Mouse (Mus musculus) adrenal gland, adult 18-20 months (tissue): ENCODE results near the gene Olfr572. TPM values are rescaled to one million over a fixed set of nuclear protein-coding genes. Genes with fewer than 3 reads are reported as not detected.

Experiments used
- DNase-seq, 2 experiments: peaks; one replicate each; pipeline ENCODE4 v3.0.0; 2021 to 2022; ENCODE audit warnings: low spot score in 2 of 2
- long read RNA-seq, 2 experiments: library from polyadenylated mRNA; stranded (forward); transcript quantifications; one replicate each; pipeline ENCODE4 v2.0.0; 2021
- total RNA-seq, 2 experiments: library from RNA; stranded (reverse); gene quantifications; 1 replicate in 1 of 2; 2 replicates in 1 of 2; pipeline ENCODE4 v1.2.3; 2021

Gene Olfr572
- not detected for total RNA-seq
- long read RNA-seq, experiment 1 = 0 reads
- long read RNA-seq, experiment 2 = 0 reads

GRCm38 (mm10) chr7:102924109-102924508, at the start of gene Olfr572:
TSS of gene Olfr572 (plus strand) at chr7:102924409.
- DNase-seq = no peak

GRCm38 (mm10) chr7:102876822-102877221, 47.4 kb upstream of the Olfr572 start, which contains the start of gene Olfr568:
TSS of gene Olfr568 (plus strand) at chr7:102877122.
- no peak for DNase-seq

DNA sequence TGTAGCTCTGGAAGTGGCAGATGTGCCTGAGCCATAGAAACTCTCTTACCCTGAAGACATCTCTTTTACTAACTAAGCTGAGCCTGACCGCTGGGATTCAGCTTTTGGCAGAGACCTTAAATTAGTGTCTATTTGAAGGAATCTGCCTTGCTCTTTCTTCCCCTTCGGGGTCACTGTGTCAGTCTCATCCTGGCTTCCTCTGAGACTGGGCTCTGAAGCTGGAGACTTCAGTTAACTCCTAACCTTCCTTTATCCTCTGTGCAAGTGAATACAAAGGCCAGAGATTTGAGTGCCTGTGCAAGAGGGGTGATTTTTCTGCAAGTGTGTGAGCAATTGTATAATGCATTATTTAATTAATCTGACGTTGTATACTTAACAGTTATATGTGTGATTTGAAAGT, 33.4 kb upstream of the Olfr572 start, which contains the start of gene Olfr569:
TSS of gene Olfr569 (minus strand) at position 101 of the 400 bp plus-strand sequence.
- DNase-seq = no peak

DNA sequence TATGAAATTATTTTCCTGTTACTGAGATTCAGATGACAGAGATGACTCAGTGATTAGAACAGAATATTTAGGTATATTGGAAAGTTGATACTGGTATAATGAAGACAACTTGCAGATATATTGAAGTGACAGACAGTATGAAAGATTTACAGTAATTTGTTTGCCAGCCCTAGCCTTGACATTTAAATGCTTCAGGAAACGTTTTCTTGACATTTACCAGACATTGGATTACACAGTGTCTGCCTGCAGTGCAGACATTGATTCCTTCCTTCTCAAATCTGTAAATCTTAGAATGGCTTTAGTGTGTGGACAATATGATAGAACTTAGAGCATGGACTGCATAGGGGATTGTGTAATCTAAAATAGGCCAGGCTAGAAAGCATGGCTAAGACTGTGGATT, 8.9 kb upstream of the Olfr572 start:
- DNase-seq = no peak

GRCm38 (mm10) chr7:102916405-102916804, 7.8 kb upstream of the Olfr572 start:
- DNase-seq = no peak

- no peak for DNase-seq
Observed at GRCm38 (mm10) chr7:102917032-102917875, 7.0 kb upstream of the Olfr572 start, which contains the start of gene Olfr571. TSS of gene Olfr571 (minus strand) at chr7:102917536.

- DNase-seq = no peak
Observed at GRCm38 (mm10) chr7:102919632-102920031, 4.6 kb upstream of the Olfr572 start.

GRCm38 (mm10) chr7:102927105-102927504, 2.9 kb downstream of the Olfr572 start:
- DNase-seq = no peak

GRCm38 (mm10) chr7:102942475-102942874, 18.3 kb downstream of the Olfr572 start, which contains the start of gene Olfr573-ps1:
TSS of gene Olfr573-ps1 (minus strand) at chr7:102942575.
- no peak for DNase-seq

GRCm38 (mm10) chr7:102943417-102943816, 19.2 kb downstream of the Olfr572 start:
- no peak for DNase-seq

DNA sequence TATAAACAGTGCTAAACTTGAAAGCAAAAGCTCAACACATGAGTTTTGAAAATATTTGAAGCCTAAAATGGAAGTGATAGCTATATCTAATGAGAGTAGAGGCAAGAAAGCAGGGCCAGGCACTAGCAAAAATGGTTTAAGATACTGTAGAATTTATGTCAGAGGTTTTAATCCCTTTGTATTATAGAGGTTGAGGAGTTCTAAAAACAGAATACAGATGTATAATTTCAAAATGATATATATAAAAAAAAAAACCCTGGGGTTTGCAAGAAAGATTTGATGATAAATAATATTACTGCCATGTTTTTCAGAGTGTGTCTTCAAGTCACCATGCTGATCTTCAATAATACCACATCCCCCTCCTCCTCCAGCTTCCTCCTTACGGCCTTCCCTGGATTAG, 24.0 kb downstream of the Olfr572 start, which contains the start of gene Olfr574:
TSS of gene Olfr574 (plus strand) at position 301 of the 400 bp plus-strand sequence.
- no peak for DNase-seq

DNA sequence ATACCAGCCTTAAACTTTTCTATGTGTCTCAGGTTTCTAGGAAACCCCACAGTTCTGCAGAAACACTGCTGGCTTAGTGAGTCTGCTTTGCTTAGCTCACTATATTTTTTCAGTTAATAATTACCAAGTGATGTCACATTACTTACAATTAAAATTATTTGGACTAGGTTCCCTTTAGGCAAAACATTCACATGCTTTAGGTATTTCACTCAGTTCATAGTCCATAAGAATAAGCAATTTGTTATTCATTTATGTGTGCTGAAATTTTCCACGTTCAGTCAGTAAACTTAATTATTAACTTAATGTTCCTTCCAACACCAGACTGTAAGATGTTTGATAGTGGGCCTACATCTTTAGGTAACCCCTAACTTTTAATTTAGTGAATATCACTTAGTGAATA, 26.5 kb downstream of the Olfr572 start:
- DNase-seq = no peak

DNA sequence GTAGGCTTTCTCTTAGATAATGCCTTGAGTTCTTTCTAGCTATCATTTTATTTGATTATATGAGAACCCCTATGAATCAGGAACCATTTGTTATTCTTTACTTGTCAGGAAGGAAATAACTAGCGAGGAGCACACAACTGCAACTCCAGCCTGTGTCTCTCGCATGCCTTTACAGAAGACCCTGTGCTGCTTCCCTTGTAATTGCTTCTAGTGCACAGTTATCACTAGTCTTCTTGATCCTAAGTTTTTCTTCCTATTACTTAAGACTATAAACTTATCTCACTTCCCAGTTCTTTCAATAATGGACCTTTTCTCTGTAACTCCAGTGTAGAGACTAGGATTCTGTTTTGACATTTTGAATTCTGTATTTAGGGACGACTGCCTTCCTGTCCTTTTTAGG, 33.9 kb downstream of the Olfr572 start:
- DNase-seq = no peak

DNA sequence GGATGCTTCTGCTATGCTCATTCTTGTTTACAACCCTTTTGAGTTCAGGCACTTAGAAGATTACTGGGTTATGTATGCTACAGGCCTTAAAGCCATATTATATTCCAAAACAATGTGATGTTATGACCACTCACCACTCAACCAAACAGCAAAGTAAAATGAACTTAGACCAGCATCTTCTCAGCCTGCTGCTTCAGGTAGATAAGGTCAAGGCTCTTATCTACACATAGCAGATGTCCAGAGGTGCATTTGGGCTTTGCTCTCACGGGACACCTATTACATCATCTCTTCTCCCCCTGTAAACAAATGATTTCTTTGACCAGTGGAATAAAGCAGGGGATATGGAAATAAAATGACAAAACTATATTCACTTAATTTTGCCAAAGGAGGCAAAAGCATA, 34.4 kb downstream of the Olfr572 start, which contains the start of gene Olfr575:
TSS of gene Olfr575 (minus strand) at position 183 of the 400 bp plus-strand sequence.
- no peak for DNase-seq

DNA sequence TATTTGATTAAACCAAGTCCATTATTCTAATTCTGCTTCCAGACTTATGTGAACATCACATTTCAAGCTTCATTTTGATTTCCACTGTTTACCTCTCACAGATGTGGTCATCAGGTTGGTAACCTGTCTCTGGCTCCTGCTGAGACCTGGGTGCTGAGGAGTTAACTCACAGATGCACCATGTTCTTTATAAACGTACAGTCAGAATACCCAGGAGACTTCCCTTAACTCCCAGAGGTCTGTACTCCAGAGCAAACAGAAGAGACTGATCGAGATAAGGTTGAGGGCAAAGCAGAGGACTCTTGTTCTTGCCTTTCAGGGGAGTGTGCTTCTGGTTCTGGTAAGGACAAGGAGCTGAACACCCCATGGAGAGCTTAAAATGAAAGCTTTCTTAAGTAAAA, 38.2 kb downstream of the Olfr572 start, which contains the start of gene Olfr576:
TSS of gene Olfr576 (plus strand) at position 301 of the 400 bp plus-strand sequence.
- DNase-seq = no peak

DNA sequence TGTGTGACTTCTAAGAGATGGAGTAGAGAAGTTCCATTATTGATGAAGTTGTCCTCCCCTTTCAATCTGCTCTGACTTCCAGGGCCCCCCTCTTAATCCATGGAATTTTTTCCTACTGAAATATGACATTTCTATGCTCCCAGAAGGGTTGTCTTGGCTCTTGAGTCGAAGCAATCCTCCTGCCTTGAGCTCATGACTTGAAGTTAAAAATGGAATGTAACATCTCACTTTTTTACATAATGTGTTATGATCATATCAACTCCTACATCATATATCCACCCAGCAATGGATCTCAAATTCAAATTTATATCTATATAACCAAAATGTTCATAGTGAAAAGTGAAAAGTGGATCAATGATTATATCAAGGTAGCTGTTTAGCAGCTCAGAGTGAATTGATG, 50.2 kb downstream of the Olfr572 start:
- no peak for DNase-seq

DNA sequence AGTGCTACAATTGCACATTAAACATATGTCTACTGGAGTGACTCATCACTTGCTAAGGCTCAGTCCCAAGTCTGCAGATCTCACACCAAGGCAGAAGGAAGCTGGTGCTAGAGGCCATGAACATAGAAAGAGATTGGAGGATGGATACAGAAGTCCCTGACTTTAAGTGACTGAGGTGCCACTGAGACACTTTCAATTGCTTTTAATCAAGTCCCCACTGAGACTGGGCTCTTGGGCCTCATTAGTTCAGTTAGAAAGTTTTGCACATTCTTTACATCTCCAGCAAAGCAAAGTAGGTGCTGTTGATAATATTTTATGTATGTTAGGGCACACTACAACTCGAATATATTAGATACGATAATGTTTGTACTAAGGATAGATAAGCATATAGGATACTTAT, 51.6 kb downstream of the Olfr572 start, which contains the start of gene Olfr577:
TSS of gene Olfr577 (minus strand) at position 101 of the 400 bp plus-strand sequence.
- no peak for DNase-seq

Other genes with a start within 250 kb of the Olfr572 start
- 1 to 10 TPM; 7.8 to 9.1 TPM for gene Trim68, start 237.1 kb upstream of the Olfr572 start, total RNA-seq
- not detected for gene Olfr557, start 228.5 kb upstream of the Olfr572 start, total RNA-seq
- gene Olfr558, start 222.2 kb upstream of the Olfr572 start, total RNA-seq = under 1 TPM; 0.36 to 0.45 TPM
- gene Olfr33, start 205.3 kb upstream of the Olfr572 start, total RNA-seq = not detected
- not detected for gene Olfr559, start 196.9 kb upstream of the Olfr572 start, total RNA-seq
- not detected for gene Olfr560, start 165.0 kb upstream of the Olfr572 start, total RNA-seq
- gene Olfr78, start 164.9 kb upstream of the Olfr572 start, total RNA-seq = under 1 TPM in 1 of 2 experiments, not detected in 1; 0.22 TPM
- gene Olfr561, start 153.2 kb upstream of the Olfr572 start, total RNA-seq = not detected
- not detected for gene Olfr564, start 120.9 kb upstream of the Olfr572 start, total RNA-seq
- not detected for gene Olfr566, start 65.6 kb upstream of the Olfr572 start, total RNA-seq
- gene Olfr568, start 47.3 kb upstream of the Olfr572 start, total RNA-seq = not detected
- not detected for gene Olfr569, start 33.5 kb upstream of the Olfr572 start, total RNA-seq
- not detected for gene Olfr570, start 29.8 kb upstream of the Olfr572 start, total RNA-seq
- not detected for gene Olfr571, start 6.9 kb upstream of the Olfr572 start, total RNA-seq
- gene Olfr573-ps1, start 18.2 kb downstream of the Olfr572 start, total RNA-seq = not detected
- gene Olfr574, start 24.1 kb downstream of the Olfr572 start, total RNA-seq = under 1 TPM in 1 of 2 experiments, not detected in 1; 0.38 TPM
- gene Olfr575, start 34.4 kb downstream of the Olfr572 start, total RNA-seq = not detected
- not detected for gene Olfr576, start 38.3 kb downstream of the Olfr572 start, total RNA-seq
- not detected for gene Olfr577, start 51.5 kb downstream of the Olfr572 start, total RNA-seq
- not detected for gene Olfr578, start 64.9 kb downstream of the Olfr572 start, total RNA-seq
- gene Olfr582, start 113.6 kb downstream of the Olfr572 start, total RNA-seq = not detected
- not detected for gene Olfr583, start 126.9 kb downstream of the Olfr572 start, total RNA-seq
- gene Olfr584, start 157.5 kb downstream of the Olfr572 start, total RNA-seq = not detected
- gene Olfr585, start 173.3 kb downstream of the Olfr572 start, total RNA-seq = not detected
- gene Olfr586, start 201.2 kb downstream of the Olfr572 start, total RNA-seq = not detected
- not detected for gene Olfr588-ps1, start 216.5 kb downstream of the Olfr572 start, total RNA-seq
- gene Olfr589, start 231.9 kb downstream of the Olfr572 start, total RNA-seq = not detected